Comparison of ENCODE assay signal across 35 mouse cellular contexts in genomic region chr6:55349231-55349630, GRCm38 (mm10). TPM values are rescaled to one million over a fixed set of nuclear protein-coding genes. Genes with fewer than 3 reads are reported as not detected.
DNase-seq lines count a peak whose midpoint lies in the region; ATAC-seq and TF ChIP-seq lines count a peak whose summit lies in the region.
"Had no signal": no experiment of that assay in that cellular context is flagged by ENCODE, and none has a peak within 500 bp of the region (broad histone marks: within the 10 kb centered on the region; RNA-seq: fewer than 3 reads in every experiment).

No protein-coding gene starts in this region.

- ATAC-seq in lung, embryonic 16.5 days (ENCODE audit: low read depth), result peak; percentile 77
- no peak for ATAC-seq in liver, embryonic 12.5 days
- ATAC-seq in liver, postnatal 0 days, result no peak
- ATAC-seq: forebrain, embryonic 16.5 days; midbrain, embryonic 16.5 days had no signal

- DNase-seq in heart, embryonic 10.5 days (ENCODE audit: low spot score), result peak; percentile 20
- DNase-seq in heart, postnatal 36 days, result no peak
- DNase-seq in lung, postnatal 10 days, result no peak
- peak; percentile 11 for DNase-seq in liver, postnatal 0 days
- no peak for DNase-seq in gastrocnemius, adult 2 months
- no peak for DNase-seq in layer of hippocampus, adult 9-10 months (ENCODE audit: low spot score)
- DNase-seq: adrenal gland, adult 8-10 months; cerebellum, adult 8-10 months; cerebellum, postnatal 36 days; gastrocnemius, postnatal 14 days; heart, postnatal 4 days; kidney, adult 11 months; layer of hippocampus, adult 9-11 months; right cerebral cortex, postnatal 25 days; spleen, adult 18-20 months; thymus, adult 2 months; thymus, postnatal 36 days had no signal

- TF ChIP-seq CTCF in liver, postnatal 0 days (IDR thresholded peaks at IDR 0.05; ENCODE audit: low read depth), result no peak
- TF ChIP-seq CTCF in gastrocnemius, adult 2 months (IDR thresholded peaks at IDR 0.05), result no peak

- intact Hi-C loops in heart, postnatal 36 days (cut with DNase I), result no loop called here
- intact Hi-C loops in gastrocnemius, adult 2 months (cut with DNase I), result no loop called here

- no peaks in the 10 kb centered on the region for H3K36me3 ChIP-seq in heart, embryonic 10.5 days
- no peaks in the 10 kb centered on the region for H3K36me3 ChIP-seq in lung, embryonic 16.5 days (ENCODE audit: control insufficient read depth, insufficient read depth, low read length)
- H3K36me3 ChIP-seq in liver, embryonic 12.5 days, result peaks cover 17% of the 10 kb centered on the region; the same call in 1 of the 2 replicates
- H3K36me3 ChIP-seq in liver, postnatal 0 days (replicated peaks; ENCODE audit: insufficient read depth, low read length), result peaks cover 21% of the 10 kb centered on the region; the same call in 1 of the 2 replicates
- H3K36me3 ChIP-seq: G1E had no signal

- no peak overlapping the region for H3K4me2 ChIP-seq in lung, embryonic 16.5 days (ENCODE audit: low read depth, low read length)
- no peak overlapping the region for H3K4me2 ChIP-seq in liver, embryonic 12.5 days
- no peak overlapping the region for H3K4me2 ChIP-seq in liver, postnatal 0 days (ENCODE audit: low read depth, low read length)
- H3K4me2 ChIP-seq: heart, embryonic 11.5 days; hindbrain, embryonic 13.5 days; midbrain, embryonic 11.5 days had no signal

- 77% methylated on average over 4 of the region's 4 CpGs for WGBS in heart, embryonic 10.5 days
- WGBS in lung, embryonic 16.5 days, result 61% methylated on average over 4 of the region's 4 CpGs
- 78% methylated on average over 4 of the region's 4 CpGs for WGBS in liver, embryonic 12.5 days (ENCODE audit: insufficient replicate concordance)
- 76% methylated on average over 4 of the region's 4 CpGs for WGBS in liver, postnatal 0 days (ENCODE audit: insufficient replicate concordance)

- peaks cover 28% of the 10 kb centered on the region for H3K27me3 ChIP-seq in heart, embryonic 10.5 days (ENCODE audit: insufficient read depth, poor library complexity, severe bottlenecking)
- no peaks in the 10 kb centered on the region for H3K27me3 ChIP-seq in lung, embryonic 16.5 days (ENCODE audit: control insufficient read depth, insufficient read depth, low read depth, low read length)
- H3K27me3 ChIP-seq in liver, embryonic 12.5 days (replicated peaks), result no peaks in the 10 kb centered on the region
- H3K27me3 ChIP-seq in liver, postnatal 0 days (ENCODE audit: insufficient read depth, low read length), result no peaks in the 10 kb centered on the region

- 0 out of 2 replicates have a peak, but pooled peaks cover 4% of the 10 kb centered on the region for H3K9me3 ChIP-seq in heart, embryonic 10.5 days
- H3K9me3 ChIP-seq in lung, embryonic 16.5 days (ENCODE audit: control insufficient read depth, low read length), result 0 out of 2 replicates have a peak, but pooled peaks cover 2% of the 10 kb centered on the region
- no peaks in the 10 kb centered on the region for H3K9me3 ChIP-seq in liver, embryonic 12.5 days (replicated peaks)
- H3K9me3 ChIP-seq in liver, postnatal 0 days (ENCODE audit: low read length), result no peaks in the 10 kb centered on the region
- H3K9me3 ChIP-seq: G1E had no signal

- no peaks in the 10 kb centered on the region for H3K4me1 ChIP-seq in heart, embryonic 10.5 days
- peaks cover 6% of the 10 kb centered on the region for H3K4me1 ChIP-seq in lung, embryonic 16.5 days (replicated peaks; ENCODE audit: control insufficient read depth, insufficient read depth, low read length)
- H3K4me1 ChIP-seq in liver, embryonic 12.5 days, result peaks cover 39% of the 10 kb centered on the region
- 0 out of 2 replicates have a peak, but pooled peaks cover 2% of the 10 kb centered on the region for H3K4me1 ChIP-seq in liver, postnatal 0 days (ENCODE audit: insufficient read depth)
- H3K4me1 ChIP-seq: hindbrain, embryonic 13.5 days had no signal

- H3K4me3 ChIP-seq in heart, embryonic 10.5 days, result no peak overlapping the region
- H3K4me3 ChIP-seq in lung, embryonic 16.5 days (ENCODE audit: low read length), result no peak overlapping the region
- H3K4me3 ChIP-seq in liver, embryonic 12.5 days, result no peak overlapping the region
- no peak overlapping the region for H3K4me3 ChIP-seq in liver, postnatal 0 days (ENCODE audit: low read depth, low read length)
- H3K4me3 ChIP-seq in gastrocnemius, adult 2 months, result no peak overlapping the region
- H3K4me3 ChIP-seq: hindbrain, embryonic 13.5 days had no signal

- no peak overlapping the region for H3K9ac ChIP-seq in lung, embryonic 16.5 days (ENCODE audit: low read length)
- H3K9ac ChIP-seq in liver, embryonic 12.5 days, result no peak overlapping the region
- no peak overlapping the region for H3K9ac ChIP-seq in liver, postnatal 0 days (replicated peaks)
- H3K9ac ChIP-seq: hindbrain, embryonic 13.5 days had no signal

- H3K27ac ChIP-seq in heart, embryonic 10.5 days, result no peak overlapping the region
- H3K27ac ChIP-seq in lung, embryonic 16.5 days (ENCODE audit: low read length), result peak overlapping the region; percentile 27; the same call in 1 of the 2 replicates
- 0 out of 2 replicates have a peak overlapping the region, but pooled peaks have one; percentile 17 for H3K27ac ChIP-seq in liver, embryonic 12.5 days
- no peak overlapping the region; the same call in 1 of the 2 replicates for H3K27ac ChIP-seq in liver, postnatal 0 days (ENCODE audit: low read depth)
- no peak overlapping the region for H3K27ac ChIP-seq in gastrocnemius, adult 2 months
- H3K27ac ChIP-seq: hindbrain, embryonic 13.5 days; kidney, postnatal 0 days had no signal

- no peak for TF ChIP-seq EP300 in liver, postnatal 0 days (IDR thresholded peaks at IDR 0.05; ENCODE audit: low read depth)

RNA-seq across cellular contexts. Expression of gene Aqp1, which starts 13.0 kb away (rescaled TPM):
- polyA plus RNA-seq in heart, embryonic 10.5 days (2016; fragmentation: Nextera tagmentation; extraction: Ambion mirVana), result 5.1 and 8.3 TPM in 2 replicates
- 100 to 1,000 TPM; 360 to 594 TPM for total RNA-seq in heart, postnatal 36 days (2021)
- 70.5 and 84.9 TPM in 2 replicates for polyA plus RNA-seq in lung, embryonic 16.5 days (2015; fragmentation: Nextera tagmentation; extraction: Ambion mirVana)
- polyA plus RNA-seq in liver, embryonic 12.5 days (2016; fragmentation: Nextera tagmentation; extraction: Ambion mirVana), result 29.1 and 29.5 TPM in 2 replicates
- polyA plus RNA-seq in liver, postnatal 0 days (2015; fragmentation: Nextera tagmentation; extraction: Ambion mirVana), result 134 and 135 TPM in 2 replicates
- 100 to 1,000 TPM; 251 to 256 TPM for total RNA-seq in gastrocnemius, adult 2 months (2021)
- polyA plus RNA-seq: G1E had no signal

RNA-seq across cellular contexts. Expression of gene Ghrhr, which starts 26.9 kb away (rescaled TPM):
- not detected in 2 replicates for polyA plus RNA-seq in heart, embryonic 10.5 days (2016; fragmentation: Nextera tagmentation; extraction: Ambion mirVana)
- total RNA-seq in heart, postnatal 36 days (2021), result not detected
- 0.10 TPM in 1 of 2 replicates, not detected in the other for polyA plus RNA-seq in lung, embryonic 16.5 days (2015; fragmentation: Nextera tagmentation; extraction: Ambion mirVana)
- polyA plus RNA-seq in liver, embryonic 12.5 days (2016; fragmentation: Nextera tagmentation; extraction: Ambion mirVana), result not detected in 2 replicates
- polyA plus RNA-seq in liver, postnatal 0 days (2015; fragmentation: Nextera tagmentation; extraction: Ambion mirVana), result 0.08 and 0.09 TPM in 2 replicates
- not detected for total RNA-seq in gastrocnemius, adult 2 months (2021)
- total RNA-seq: adrenal gland, adult 8-10 months; adrenal gland, postnatal 4 days; gastrocnemius, postnatal 14 days; granulocyte monocyte progenitor cell, adult 5-6 weeks; heart, postnatal 4 days; left cerebral cortex, postnatal 10 days; neutrophil, adult 5-6 weeks had no signal
- polyA plus RNA-seq: embryonic facial prominence, embryonic 11.5 days; forebrain, embryonic 16.5 days; G1E; heart, embryonic 11.5 days; heart, embryonic 16.5 days; hindbrain, embryonic 13.5 days; limb, embryonic 11.5 days; liver, adult 2 months; midbrain, embryonic 11.5 days; midbrain, embryonic 16.5 days; neural tube, embryonic 11.5 days had no signal

Comparison
In these comparisons a context has a peak if more than half of its experiments do, and no peak if none do; other contexts are left out.
1. DNase-seq: peak in heart, embryonic 10.5 days (single experiment) and liver, postnatal 0 days (single experiment); none in heart, postnatal 36 days (0 of 2), lung, postnatal 10 days (single experiment), gastrocnemius, adult 2 months (single experiment) and layer of hippocampus, adult 9-10 months (single experiment).
2. H3K27ac ChIP-seq: peak in lung, embryonic 16.5 days (single experiment) and liver, embryonic 12.5 days (single experiment); none in heart, embryonic 10.5 days (single experiment), liver, postnatal 0 days (single experiment) and gastrocnemius, adult 2 months (single experiment).